Mouse (Mus musculus) adipose tissue, adult 10 weeks (tissue): Measurements from ENCODE around the gene Nphp4. TPM values are rescaled to one million over a fixed set of nuclear protein-coding genes. Genes with fewer than 3 reads are reported as not detected.

ENCODE experiments used
- polyA plus RNA-seq: library from polyadenylated mRNA; stranded (reverse); fragments of 350-450 nt; fragmentation: Illumina TruSeq; extraction: RNeasy Lipid Tissue Mini Kit (QIAGEN cat#74804); gene quantifications from one replicate; pipeline ENCODE4 v1.2.3, GENCODE M21; 2014; ENCODE audit warnings: low read depth, low replicate concordance

The Nphp4 gene
- polyA plus RNA-seq: 1.5 TPM

GRCm38 (mm10) chr4:152476427-152477023, at the start of gene Nphp4:
Gene Nphp4 (plus strand): TSS chr4:152476706.

GRCm38 (mm10) chr4:152477466-152478223, 1.1 kb downstream of the Nphp4 start, which contains the start of gene Kcnab2:
Gene Kcnab2 (minus strand): TSS chr4:152477871.

Other genes starting within 250 kb of the Nphp4 start
- 13.3 TPM for gene Gpr153, start 202.5 kb upstream of the Nphp4 start, polyA plus RNA-seq
- not detected for gene Hes3, start 185.0 kb upstream of the Nphp4 start, polyA plus RNA-seq
- gene Icmt, start 179.5 kb upstream of the Nphp4 start, polyA plus RNA-seq: 32.9 TPM
- gene Rnf207, start 157.7 kb upstream of the Nphp4 start, polyA plus RNA-seq: 2.8 TPM
- gene Rpl22, start 151.0 kb upstream of the Nphp4 start, polyA plus RNA-seq: 632 TPM
- 1.6 TPM for gene Chd5, start 138.1 kb upstream of the Nphp4 start, polyA plus RNA-seq
- 3.7 TPM for gene Kcnab2, start 1.2 kb downstream of the Nphp4 start, polyA plus RNA-seq